Mouse (Mus musculus) forelimb bud, embryonic 11.5 days (tissue): ENCODE data around the gene Apoc4.
A peak's percentile ranks its signal among the peaks of the same experiment; 100 is the strongest.

ENCODE experiments used
- DNase-seq: peaks from one replicate; pipeline ENCODE4 v3.0.0-alpha.2; 2012; ENCODE audit warnings: low read depth, low spot score

Apoc4 gene

DNA sequence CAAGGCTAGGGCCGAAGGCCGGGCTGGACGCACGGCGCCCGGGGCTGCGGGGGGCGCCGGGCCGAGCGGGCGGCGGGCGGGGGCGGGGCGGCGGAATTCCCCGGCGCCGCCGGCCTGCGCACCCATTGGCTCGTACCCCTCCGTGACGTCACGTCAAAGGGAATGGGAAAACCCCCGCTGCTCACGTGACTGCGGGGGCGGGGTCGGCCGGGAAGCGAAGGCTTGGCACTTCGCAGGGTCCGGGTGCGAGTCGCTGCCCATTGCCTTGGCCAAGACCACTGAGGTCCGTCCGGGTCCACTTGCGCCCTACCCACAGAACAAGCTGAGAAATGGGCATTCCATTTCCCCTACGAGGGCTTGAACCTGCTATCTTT, 51.9 kb downstream of the Apoc4 start, which contains the start of gene Relb:
Gene Relb (minus strand): TSS at position 78 of the 374 bp plus-strand sequence.
- DNase-seq: peak; percentile 85

DNA sequence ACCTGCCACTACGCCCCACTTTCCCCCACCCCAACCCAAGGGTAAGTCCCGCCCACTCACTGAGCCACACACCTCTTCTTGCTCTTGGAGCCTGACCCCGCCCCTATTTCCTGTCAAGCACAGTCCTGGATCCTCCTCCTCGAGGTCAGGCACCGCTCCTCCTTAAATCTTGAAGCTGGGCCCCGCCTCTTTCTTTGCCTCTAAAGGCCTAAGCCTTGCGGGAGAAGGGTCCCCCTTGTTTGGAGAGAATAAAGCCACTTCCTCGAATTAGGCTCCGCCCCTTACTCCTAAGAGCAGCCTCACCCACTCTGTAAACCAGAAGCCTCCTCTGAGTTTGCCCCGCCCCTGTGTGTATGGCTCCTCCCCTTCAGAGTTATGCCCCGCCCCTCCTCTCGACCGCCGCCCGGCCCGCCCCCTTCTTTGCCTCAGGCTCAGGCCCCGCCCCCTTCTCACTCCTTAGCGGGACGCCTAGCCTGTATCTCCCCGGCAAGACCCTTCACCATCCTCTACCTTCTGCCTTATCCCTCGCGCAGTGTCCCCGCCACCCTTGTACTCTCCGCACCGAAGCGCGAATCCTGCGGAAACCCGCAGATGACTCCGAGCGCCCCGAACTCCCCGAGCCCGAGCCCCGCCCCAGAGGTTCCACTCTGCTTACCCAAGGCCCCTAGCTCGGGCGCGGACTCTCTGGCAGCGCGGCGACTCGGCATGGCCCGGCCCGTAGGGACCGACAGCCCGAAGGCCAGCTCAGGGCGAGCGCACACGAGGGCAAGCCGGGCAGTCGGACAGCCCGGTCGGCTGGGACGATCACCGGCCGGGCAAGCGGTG, 52.5 kb downstream of the Apoc4 start:
- peak; percentile 89 for DNase-seq

DNA sequence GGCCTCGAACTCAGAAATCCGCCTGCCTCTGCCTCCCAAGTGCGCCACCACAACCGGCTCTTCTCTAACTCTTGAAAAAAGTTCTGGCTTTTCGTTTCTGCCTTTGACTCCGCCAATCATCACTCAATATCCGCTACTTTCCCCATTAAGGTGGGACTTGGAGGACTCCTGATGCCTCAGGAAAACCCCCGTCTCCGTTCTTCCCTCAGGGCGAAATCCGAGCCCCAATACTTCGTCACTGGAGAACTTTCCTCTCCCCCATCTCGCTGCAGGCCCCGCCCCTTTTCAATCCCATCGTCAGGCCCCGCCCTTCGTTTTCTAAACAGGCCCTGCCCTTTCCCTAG, 53.1 kb downstream of the Apoc4 start:
- DNase-seq: no peak
